Mouse (Mus musculus) gastrocnemius, postnatal 4 days (tissue): ENCODE results near the gene Plekhs1. TPM values are rescaled to one million over a fixed set of nuclear protein-coding genes. Genes with fewer than 3 reads are reported as not detected.
"Not testable (repeated sequence)": the region's sequence is repeated elsewhere in the genome, so short reads cannot be mapped to it uniquely, and the experiment has no call there.

Experiments used
- DNase-seq, 2 experiments: peaks; one replicate each; pipeline ENCODE4 v3.0.0; 2021 to 2022; ENCODE audit warnings: low spot score in 2 of 2, mixed read lengths in 2 of 2
- total RNA-seq, 2 experiments: library from RNA; stranded (reverse); gene quantifications; 2 replicates each; pipeline ENCODE4 v1.2.3; 2021

The Plekhs1 gene
- total RNA-seq, 2 experiments from 2014 or later = 0.22 to 0.31 TPM

DNA sequence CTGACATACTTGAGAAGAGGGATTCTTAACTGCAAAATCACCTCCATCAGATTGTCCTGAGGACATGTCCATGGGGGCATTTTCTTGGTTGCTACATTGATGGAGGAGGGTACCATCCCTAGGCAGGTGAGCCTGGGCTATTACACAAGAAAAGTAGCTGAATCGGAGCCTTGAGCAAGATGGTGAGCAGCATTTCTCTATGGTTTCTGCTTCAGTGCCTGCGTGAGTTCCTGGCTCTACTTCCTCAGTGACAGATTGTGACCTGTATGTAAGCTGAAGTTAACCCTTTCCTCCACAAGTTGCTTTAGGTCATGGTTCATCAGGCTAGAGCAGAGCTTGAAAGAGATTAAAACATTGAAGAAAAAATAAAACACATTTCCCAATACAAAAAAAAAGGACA is 6.1 kb upstream of the Plekhs1 start:
- no peak for DNase-seq

GRCm38 (mm10) chr19:56457569-56457968 is 3.9 kb upstream of the Plekhs1 start:
- DNase-seq = no peak

DNA sequence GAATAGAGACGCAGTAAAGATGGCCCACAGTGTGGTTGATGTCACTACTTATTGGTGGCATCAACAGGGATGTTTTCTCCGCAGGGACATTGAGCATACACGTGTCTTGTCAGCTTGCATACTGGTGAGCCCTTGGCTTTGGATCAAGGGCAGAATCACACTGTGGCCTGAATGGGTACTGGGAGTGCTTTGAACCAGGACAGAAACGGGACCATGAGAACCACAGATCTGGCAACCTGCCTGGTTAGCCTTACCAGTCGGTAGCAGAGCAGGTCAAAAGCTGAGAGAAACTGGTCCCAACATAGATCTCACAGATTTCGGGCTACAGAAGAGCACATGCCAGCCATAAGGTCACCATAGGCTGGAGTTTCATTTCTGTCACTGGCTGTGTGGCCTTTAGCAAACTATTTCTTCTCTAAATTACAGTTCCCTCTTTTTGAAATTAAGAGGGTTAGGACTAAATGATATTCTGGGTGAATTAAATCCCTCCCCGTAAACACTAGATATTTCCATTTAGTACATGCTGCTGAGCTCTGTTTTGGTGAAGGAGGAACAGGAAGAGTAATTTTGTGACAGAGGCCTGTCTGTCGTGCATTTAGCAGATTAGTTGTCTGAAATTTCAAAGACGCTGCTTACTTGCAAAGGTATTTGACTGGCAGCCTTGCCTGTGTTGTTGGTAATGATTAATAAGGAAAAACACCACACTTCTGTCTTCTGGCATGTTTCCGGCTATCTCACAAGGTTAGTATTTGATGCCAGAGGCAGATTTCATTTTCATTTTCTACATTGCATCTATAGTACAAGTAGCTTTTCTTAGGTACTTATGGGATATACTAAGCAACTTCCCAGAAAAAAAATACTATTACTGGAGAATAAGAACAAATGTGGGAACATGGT is 2.0 kb upstream of the Plekhs1 start:
- no peak for DNase-seq

GRCm38 (mm10) chr19:56460241-56460640 is 1.2 kb upstream of the Plekhs1 start:
- DNase-seq = no peak

GRCm38 (mm10) chr19:56462786-56463185 is 1.3 kb downstream of the Plekhs1 start:
- DNase-seq = no peak

GRCm38 (mm10) chr19:56466486-56466885 is 5.0 kb downstream of the Plekhs1 start:
- DNase-seq = no peak

- no peak for DNase-seq
These were observed 9.0 kb downstream of the Plekhs1 start for GRCm38 (mm10) chr19:56470286-56471020.

GRCm38 (mm10) chr19:56471934-56472333 is 10.5 kb downstream of the Plekhs1 start:
- no peak for DNase-seq

DNA sequence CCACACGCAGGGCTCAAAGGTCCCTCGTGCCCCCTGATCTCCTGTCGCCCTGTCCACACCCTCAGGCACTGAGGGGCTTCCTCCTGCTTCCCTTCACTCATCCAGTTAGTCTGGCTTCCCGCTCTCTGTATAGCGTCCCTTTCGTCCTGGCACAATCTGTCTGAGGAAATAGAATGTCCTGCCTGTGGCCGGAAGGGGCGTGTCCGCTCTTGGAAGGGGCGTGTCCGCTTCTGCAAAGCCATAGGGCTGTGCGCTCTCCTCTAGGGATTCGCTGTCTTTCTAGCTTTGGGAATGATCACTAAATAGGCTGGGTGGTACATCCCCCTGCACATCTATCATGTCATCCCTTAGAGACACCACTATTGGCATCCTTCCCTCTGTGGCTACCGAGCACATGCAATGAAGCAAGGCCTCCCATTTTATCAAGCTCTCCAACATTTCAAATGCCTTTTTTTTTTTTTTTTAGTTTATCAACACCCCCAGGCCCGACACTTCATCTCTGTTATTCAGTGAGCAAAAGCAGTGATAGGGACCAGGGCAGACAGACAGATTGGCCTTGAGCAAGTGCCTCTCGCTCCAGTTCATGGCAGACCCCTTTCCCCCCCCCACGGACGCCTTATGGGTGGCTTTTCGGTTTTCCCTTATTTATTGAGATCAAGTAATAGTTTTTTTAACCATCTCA is 13.6 kb downstream of the Plekhs1 start:
- DNase-seq = peak in 1 of 2 experiments; percentile 18

DNA sequence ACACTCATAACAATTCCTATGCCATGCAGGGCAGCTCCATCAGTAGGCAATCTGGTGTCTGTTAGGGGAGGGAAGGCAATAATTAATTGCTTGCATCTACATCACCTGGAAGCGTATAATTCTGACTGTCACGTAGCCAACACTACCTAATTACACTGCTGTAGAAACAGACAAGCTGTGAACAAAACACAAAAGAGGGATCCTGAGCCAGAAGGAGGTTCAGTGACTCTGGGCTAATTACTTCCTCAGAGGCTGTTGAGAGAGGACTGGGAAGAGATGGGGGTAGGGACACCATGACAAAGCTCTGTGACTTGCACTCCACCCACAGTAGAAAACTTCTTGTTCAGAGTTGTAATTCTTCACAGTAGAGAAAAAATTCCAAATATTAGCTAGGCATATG is 15.1 kb downstream of the Plekhs1 start:
- DNase-seq = no peak

DNA sequence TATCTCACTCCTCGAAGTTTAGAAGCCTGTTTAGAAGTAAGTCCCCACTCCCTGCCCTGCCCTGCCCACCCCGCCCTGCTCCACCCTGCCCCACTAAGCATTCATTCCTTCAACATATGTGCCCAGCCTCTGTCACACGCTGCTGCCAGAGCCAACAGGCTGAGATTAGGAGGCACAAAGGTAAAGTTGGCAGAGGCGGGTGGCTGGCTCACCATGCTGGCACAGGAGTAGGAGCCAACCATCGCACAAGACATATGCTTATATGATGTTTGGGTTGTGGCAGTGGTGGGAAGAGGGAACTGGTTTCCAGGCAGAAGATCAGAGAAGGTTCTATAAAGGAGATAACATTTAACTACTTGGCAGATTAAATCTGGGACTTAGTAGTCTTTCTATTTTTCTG is 15.8 kb downstream of the Plekhs1 start:
- DNase-seq = no peak

- DNase-seq = no peak
These were observed 16.4 kb downstream of the Plekhs1 start for GRCm38 (mm10) chr19:56477832-56478231.

DNA sequence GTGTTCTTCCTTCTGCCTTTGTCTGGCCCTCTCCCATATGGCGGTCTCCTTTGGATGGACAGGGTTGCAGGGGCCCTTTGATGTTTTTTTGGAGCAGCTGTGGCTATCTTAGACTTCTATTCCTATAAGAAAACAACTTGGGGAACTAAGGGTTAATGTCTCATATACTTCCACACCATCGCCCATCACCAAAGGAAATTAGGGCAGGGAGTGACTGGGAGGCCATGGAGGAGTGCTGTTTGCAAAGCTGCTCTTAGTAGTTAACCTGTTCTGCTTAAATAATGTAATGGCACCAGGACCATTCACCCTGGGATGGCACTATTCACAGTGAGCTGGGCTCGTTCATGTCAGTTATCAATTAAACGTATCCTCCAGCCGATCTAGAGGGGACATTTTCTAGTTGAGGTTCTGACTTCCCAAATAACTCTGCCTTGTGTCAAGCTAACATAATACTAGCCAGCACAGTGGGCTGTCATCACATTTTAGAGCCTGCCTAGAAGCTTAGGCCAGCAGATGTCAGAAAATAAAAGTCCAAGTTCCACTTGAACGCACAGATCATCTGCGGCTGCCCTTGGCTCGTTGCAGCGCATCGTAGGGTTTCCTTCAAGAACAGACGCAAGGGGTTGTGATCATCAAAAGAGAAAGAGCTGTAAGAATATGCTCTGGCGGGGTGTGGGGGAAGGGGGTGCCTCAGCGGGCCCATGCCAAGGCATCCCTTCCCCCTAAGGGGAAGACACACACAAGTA is 23.4 kb downstream of the Plekhs1 start:
- DNase-seq = no peak

GRCm38 (mm10) chr19:56485376-56486271 is 24.2 kb downstream of the Plekhs1 start:
- peak in 1 of 2 experiments; percentile 23 for DNase-seq

GRCm38 (mm10) chr19:56486926-56487325 is 25.5 kb downstream of the Plekhs1 start:
- DNase-seq = no peak

GRCm38 (mm10) chr19:56487339-56487738 is 25.9 kb downstream of the Plekhs1 start:
- no peak for DNase-seq

- no peak for DNase-seq
These were observed 28.2 kb downstream of the Plekhs1 start for GRCm38 (mm10) chr19:56489601-56490000.

DNA sequence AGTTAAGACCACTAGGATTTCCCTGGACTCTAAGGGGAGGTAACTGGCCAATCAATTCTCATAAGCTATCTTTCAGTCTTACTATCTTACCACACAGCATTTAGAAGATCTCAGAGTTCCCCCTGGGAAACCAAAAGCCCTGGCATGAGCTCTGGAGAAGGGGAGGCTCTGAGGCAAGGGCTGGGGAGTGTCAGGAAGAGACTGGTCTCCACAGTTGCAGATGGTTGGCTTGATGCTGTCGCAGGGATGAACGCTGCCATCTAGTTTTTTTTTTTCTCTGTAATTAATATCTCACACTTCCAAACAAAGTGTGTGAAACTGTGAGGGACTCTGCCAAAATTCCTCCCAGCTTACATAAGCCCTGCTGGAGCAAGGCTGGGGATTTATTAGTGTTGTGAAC is 32.7 kb downstream of the Plekhs1 start:
- not testable (repeated sequence) for DNase-seq

DNA sequence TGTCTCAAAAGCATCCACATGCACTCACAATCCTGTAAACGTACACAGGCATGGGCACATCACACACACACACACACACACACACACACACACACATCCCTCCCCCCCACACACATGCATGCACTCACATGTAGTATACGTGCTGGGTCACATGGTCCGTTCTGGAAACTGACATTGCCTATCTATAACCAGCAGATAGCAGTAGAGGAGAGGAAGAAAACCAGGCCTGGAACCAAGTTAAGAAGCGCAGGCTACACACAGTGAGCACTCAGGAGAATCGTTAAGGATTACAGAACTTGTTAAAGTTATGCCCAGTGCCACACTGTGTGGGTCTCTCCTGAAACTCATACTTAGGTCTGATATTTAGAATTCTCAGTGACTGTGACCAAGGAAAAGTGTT is 41.6 kb downstream of the Plekhs1 start:
- DNase-seq = not testable (repeated sequence)

DNA sequence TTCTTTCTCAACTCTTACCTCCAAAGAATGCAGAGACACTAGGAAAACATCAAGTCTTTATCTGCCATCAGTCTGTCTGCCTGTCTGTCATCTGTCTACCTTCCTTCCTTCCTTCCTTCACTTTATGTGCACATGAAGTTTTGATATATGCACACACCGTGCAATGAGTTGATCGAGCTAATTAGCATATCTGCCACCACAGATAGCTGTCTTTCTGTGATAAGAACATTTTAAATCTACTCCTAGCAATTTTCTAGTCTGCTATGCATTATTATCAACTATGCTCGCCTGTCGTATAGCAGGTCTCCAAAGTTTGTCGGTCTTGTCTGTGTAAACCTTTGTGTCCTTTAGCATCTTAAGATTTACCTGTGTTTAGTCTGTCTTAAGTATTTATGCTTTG is 42.1 kb downstream of the Plekhs1 start:
- DNase-seq = not testable (repeated sequence)
